Mouse (Mus musculus) ES-CJ7 (cell line): ENCODE measurements around the gene Gm42715.
"Not testable (repeated sequence)": the region's sequence is repeated elsewhere in the genome, so short reads cannot be mapped to it uniquely, and the experiment has no call there.

Experiments used
- DNase-seq: peaks from one replicate; pipeline ENCODE4 v3.0.0; 2011; ENCODE audit warnings: low read depth, low spot score

Gm42715 gene

DNA sequence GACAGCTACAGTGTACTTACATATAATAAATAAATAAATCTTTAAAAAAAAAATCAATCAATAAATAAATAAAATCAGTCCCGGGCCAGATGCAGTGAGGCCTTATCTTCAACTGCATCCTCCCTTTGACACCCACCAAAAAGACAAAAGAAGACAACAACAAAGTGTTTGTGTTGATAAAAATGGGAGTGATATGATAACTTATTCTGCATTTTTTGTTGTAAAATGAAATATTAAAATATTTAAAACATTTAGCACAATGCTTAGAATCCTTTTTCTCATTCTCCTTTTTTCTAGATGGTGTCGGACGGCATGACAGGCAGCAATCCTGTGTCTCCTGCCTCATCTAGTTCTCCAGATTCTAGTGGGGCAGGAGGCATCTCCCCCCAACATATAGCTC, at the start of gene Gm42715:
TSS of gene Gm42715 (plus strand) at position 301 of the 400 bp plus-strand sequence.
- no peak for DNase-seq

DNA sequence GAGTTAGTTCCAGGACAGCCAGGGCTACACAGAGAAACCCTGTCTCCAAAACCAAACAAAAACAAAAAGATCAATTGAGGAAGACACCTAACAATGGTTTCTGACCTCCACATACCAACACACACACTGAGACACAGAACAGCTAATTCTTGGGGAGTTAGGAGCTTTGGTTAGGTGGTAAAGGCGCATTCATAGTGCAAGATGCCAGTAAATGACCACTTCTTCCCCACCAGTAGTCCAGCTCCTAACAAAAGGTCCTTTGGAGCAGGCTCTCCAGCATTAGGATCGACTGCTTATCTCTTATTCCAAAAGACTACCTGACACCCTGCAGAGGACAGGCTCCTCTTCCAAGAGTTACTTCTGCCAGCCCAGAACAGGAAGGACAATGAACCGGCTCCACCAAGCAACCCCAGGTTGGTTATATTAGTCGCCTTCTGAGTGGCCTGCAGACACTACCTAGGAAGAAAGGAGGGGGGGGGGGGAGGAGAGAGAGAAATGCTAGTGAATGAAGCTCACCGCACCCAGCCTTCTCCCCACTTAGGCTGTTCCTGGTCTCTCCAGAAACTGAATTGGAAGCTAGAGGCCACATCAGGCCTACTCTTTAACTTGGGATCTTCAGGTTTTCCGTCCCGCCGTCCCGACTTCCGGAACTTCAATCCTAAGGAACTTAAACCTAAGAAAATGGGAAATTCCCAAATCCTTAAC, 49.2 kb upstream of the Gm42715 start:
- DNase-seq = no peak

GRCm38 (mm10) chr7:127470743-127471645, 48.4 kb upstream of the Gm42715 start:
- DNase-seq = peak; percentile 97

- no peak for DNase-seq
Observed at GRCm38 (mm10) chr7:127471646-127472010, 47.8 kb upstream of the Gm42715 start.

- DNase-seq = no peak
Observed at GRCm38 (mm10) chr7:127472060-127472459, 47.3 kb upstream of the Gm42715 start.

GRCm38 (mm10) chr7:127473705-127474104, 45.7 kb upstream of the Gm42715 start:
- DNase-seq = peak; percentile 71

DNA sequence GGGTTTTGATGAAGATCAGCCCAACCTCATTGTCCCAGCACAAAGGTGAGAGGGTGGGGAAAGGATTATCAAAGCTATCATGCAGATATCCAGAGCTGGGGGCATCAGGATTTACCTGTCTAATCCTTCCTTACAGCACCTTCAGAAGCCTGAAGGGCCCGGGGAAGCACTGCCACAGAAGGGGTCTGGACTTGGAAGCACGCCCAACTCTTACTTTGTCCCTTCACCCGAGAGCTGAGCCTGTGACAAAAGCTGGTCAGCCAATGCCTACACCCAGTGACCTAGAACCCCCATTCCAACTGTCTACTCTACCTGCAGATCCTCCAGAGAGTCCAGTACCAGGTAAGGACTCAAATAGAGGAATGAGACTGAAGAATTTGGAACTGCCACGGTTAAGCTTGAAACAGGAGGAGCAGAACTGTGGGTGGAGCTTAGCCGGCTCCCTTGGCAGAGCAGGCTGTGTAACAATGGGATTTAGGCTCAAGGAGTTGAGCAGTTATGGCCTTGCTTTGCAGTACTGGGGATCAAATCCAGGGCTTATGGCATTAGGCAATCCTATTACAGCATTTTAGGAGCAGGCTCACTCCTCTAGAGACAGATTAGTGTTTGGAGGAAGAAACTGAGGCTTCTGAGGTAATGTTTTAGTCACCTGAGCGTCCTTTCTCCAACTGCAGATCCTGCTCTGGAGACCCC, 44.9 kb upstream of the Gm42715 start:
- DNase-seq = no peak

- DNase-seq = no peak
Observed at GRCm38 (mm10) chr7:127475186-127475740, 44.1 kb upstream of the Gm42715 start.

- DNase-seq = no peak
Observed at GRCm38 (mm10) chr7:127476336-127476735, 43.0 kb upstream of the Gm42715 start.

GRCm38 (mm10) chr7:127476855-127477254, 42.5 kb upstream of the Gm42715 start:
- DNase-seq = no peak

GRCm38 (mm10) chr7:127477687-127478634, 41.4 kb upstream of the Gm42715 start:
- DNase-seq = peak; percentile 100

DNA sequence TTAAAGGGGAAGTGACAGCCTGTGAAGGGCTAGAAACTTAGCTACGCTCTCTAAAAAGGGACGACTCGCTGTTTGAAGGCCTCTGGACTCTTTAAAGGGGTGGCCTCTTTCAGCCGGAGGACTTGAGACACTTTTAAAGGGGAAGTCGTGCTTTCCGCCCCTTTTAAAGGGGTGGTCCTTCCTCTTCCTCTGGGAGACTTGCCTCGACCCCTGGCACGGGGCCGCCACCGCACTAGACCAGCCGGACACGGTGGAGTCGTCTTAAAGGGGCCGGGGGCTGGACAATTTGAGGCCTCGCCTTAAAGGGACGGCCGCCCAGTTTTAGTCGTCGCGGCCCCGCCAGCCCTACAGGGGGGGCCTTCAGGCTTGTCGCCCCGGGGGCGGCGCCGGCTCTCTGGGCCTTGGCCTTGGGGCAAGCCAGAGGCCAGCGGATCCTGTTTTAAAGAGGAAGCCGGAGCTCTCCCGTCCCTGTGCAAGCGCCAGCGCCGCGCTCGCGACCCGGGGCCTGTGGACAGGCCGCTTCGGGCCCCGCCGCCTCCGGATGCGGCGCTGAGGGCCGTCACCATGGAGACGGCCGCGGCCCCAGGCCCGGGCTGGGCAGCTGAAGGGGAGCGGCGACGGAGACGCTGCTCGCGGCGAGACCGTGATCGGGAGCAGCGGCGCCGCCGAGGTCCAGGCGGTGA, 40.6 kb upstream of the Gm42715 start, which contains the start of gene Fbrs:
TSS of gene Fbrs (plus strand) at position 565 of the 683 bp plus-strand sequence.
- DNase-seq = peak; percentile 92

- DNase-seq = no peak
Observed at GRCm38 (mm10) chr7:127479318-127480225, 39.8 kb upstream of the Gm42715 start.

- no peak for DNase-seq
Observed at GRCm38 (mm10) chr7:127480321-127480720, 39.1 kb upstream of the Gm42715 start.

DNA sequence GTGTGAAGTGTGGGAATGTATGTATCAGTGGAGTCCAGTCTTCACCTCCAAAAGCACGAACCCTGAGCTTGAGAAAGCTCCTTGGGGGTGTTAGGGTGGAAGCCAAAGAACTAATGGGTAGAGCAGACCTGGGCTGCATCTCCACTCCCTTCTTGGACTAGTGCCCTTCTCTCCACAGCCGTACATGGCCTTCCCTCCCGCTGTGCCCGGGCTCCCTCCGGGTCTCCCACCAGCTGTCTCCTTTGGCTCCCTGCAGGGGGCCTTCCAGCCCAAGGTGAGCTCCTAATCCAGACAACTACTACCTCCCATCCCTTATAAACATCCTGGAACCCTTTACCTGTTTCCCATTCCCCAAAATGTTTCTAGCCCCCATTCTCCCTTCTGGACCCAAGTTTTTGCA, 34.0 kb upstream of the Gm42715 start:
- no peak for DNase-seq

GRCm38 (mm10) chr7:127488364-127488763, 31.0 kb upstream of the Gm42715 start:
- not testable (repeated sequence) for DNase-seq

- DNase-seq = no peak
Observed at GRCm38 (mm10) chr7:127489982-127490381, 29.4 kb upstream of the Gm42715 start.

GRCm38 (mm10) chr7:127491846-127492245, 27.5 kb upstream of the Gm42715 start:
- DNase-seq = no peak

- DNase-seq = no peak
Observed at GRCm38 (mm10) chr7:127494648-127495047, 24.7 kb upstream of the Gm42715 start.
